Mouse (Mus musculus): Measurements from ENCODE around the gene Mms19.

DNA sequence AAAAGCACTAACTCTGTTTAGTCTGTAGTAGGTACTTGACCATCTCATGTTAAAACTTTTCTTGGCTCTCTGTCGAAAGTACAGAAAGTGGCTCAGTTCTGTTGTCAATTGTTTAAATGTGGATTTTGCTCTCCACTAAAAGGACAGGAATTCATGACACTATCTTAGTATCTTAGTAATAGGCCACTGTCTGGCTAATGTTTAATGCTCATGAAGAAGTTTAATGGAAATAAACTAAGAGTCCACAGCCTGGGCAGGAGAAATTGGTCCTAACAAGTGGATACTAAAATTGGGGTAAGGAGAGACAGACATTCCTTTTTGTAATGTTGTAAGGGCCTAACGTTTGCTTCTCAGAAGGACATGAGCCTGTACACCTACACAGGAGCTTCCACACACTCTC lies 70.6 kb downstream of the Mms19 start:
- TF ChIP-seq POLR2A (IDR thresholded peaks at IDR 0.05; ENCODE audit: borderline replicate concordance, extremely low read depth, low read depth, low read length) = no peak
- TF ChIP-seq CTCF (IDR thresholded peaks at IDR 0.05; ENCODE audit: insufficient read depth, low read length) = no peak

Data from lung, adult 2 months (tissue).